Mouse (Mus musculus): Measurements from ENCODE around the gene Bicc1. TPM values are rescaled to one million over a fixed set of nuclear protein-coding genes. Genes with fewer than 3 reads are reported as not detected.

Gene Bicc1
- polyA plus RNA-seq, 2 experiments: 1.7 to 1.8 TPM

- Histone ChIP-seq H3K4me2 (ENCODE audit: low read depth) (no peak overlapping the region), H3K9me3 (ENCODE audit: control insufficient read depth, low read length) (no peaks in the 10 kb centered on the region), H3K9ac (replicated peaks) (no peak overlapping the region), H3K36me3 (replicated peaks; ENCODE audit: control insufficient read depth, insufficient read depth, low read depth) (no peaks in the 10 kb centered on the region), H3K27ac (no peak overlapping the region), H3K4me3 (ENCODE audit: insufficient read depth in 1 of 2, low read depth in 2 of 2, low read length in 2 of 2) (no peak overlapping the region), H3K4me1 (replicated peaks; ENCODE audit: control insufficient read depth in 2 of 2, insufficient read depth in 2 of 2, low read length in 1 of 2) (no peaks in the 10 kb centered on the region), H3K27me3 (ENCODE audit: control insufficient read depth, insufficient read depth, low read length) (no peaks in the 10 kb centered on the region)
- no peak for DNase-seq (ENCODE audit: low read depth in 3 of 3, low spot score in 3 of 3)
- 58% methylated on average over 6 of the region's 6 CpGs for WGBS (ENCODE audit: insufficient replicate concordance)
- TF ChIP-seq CTCF (IDR thresholded peaks at IDR 0.05; ENCODE audit: low read depth) (no peak), EP300 (IDR thresholded peaks at IDR 0.05; ENCODE audit: low read depth) (no peak)
- ATAC-seq (ENCODE audit: insufficient read depth): no peak
Measured at GRCm38 (mm10) chr10:70941623-70942022, 217.9 kb downstream of the Bicc1 start.

GRCm38 (mm10) chr10:70939751-70940150 lies 219.7 kb downstream of the Bicc1 start:
- TF ChIP-seq CTCF (IDR thresholded peaks at IDR 0.05; ENCODE audit: low read depth): no peak
- no peak for TF ChIP-seq EP300 (IDR thresholded peaks at IDR 0.05; ENCODE audit: low read depth)
- ATAC-seq (ENCODE audit: insufficient read depth): no peak
- no peak overlapping the region for H3K27ac ChIP-seq
- no peak overlapping the region for H3K4me3 ChIP-seq (ENCODE audit: insufficient read depth in 1 of 2, low read depth in 2 of 2, low read length in 2 of 2)
- H3K4me1 ChIP-seq (replicated peaks; ENCODE audit: control insufficient read depth in 2 of 2, insufficient read depth in 2 of 2, low read length in 1 of 2): no peaks in the 10 kb centered on the region
- no peak for DNase-seq (ENCODE audit: low read depth in 3 of 3, low spot score in 3 of 3)
- no peaks in the 10 kb centered on the region for H3K27me3 ChIP-seq (ENCODE audit: control insufficient read depth, insufficient read depth, low read length)
- H3K36me3 ChIP-seq (replicated peaks; ENCODE audit: control insufficient read depth, insufficient read depth, low read depth): no peaks in the 10 kb centered on the region
- H3K9ac ChIP-seq (replicated peaks): no peak overlapping the region
- 70% methylated on average over 12 of the region's 12 CpGs for WGBS (ENCODE audit: insufficient replicate concordance)
- no peak overlapping the region for H3K4me2 ChIP-seq (ENCODE audit: low read depth)
- H3K9me3 ChIP-seq (ENCODE audit: control insufficient read depth, low read length): no peaks in the 10 kb centered on the region

GRCm38 (mm10) chr10:70937450-70937849 lies 222.1 kb downstream of the Bicc1 start:
- DNase-seq (ENCODE audit: low read depth in 3 of 3, low spot score in 3 of 3) (no peak), ATAC-seq (ENCODE audit: insufficient read depth) (no peak)
- no peak for TF ChIP-seq EP300 (IDR thresholded peaks at IDR 0.05; ENCODE audit: low read depth)
- no peak for TF ChIP-seq CTCF (IDR thresholded peaks at IDR 0.05; ENCODE audit: low read depth)
- Histone ChIP-seq H3K9me3 (ENCODE audit: control insufficient read depth, low read length) (no peaks in the 10 kb centered on the region; the same call in 1 of the 2 replicates), H3K36me3 (replicated peaks; ENCODE audit: control insufficient read depth, insufficient read depth, low read depth) (no peaks in the 10 kb centered on the region), H3K4me2 (ENCODE audit: low read depth) (no peak overlapping the region), H3K4me1 (replicated peaks; ENCODE audit: control insufficient read depth in 2 of 2, insufficient read depth in 2 of 2, low read length in 1 of 2) (no peaks in the 10 kb centered on the region), H3K9ac (replicated peaks) (no peak overlapping the region), H3K4me3 (ENCODE audit: insufficient read depth in 1 of 2, low read depth in 2 of 2, low read length in 2 of 2) (no peak overlapping the region), H3K27me3 (ENCODE audit: control insufficient read depth, insufficient read depth, low read length) (no peaks in the 10 kb centered on the region), H3K27ac (no peak overlapping the region)
- 59% methylated on average over 6 of the region's 6 CpGs for WGBS (ENCODE audit: insufficient replicate concordance)

- Histone ChIP-seq H3K27me3 (ENCODE audit: control insufficient read depth, insufficient read depth, low read length) (no peaks in the 10 kb centered on the region), H3K9me3 (ENCODE audit: control insufficient read depth, low read length) (no peaks in the 10 kb centered on the region; the same call in 1 of the 2 replicates), H3K36me3 (replicated peaks; ENCODE audit: control insufficient read depth, insufficient read depth, low read depth) (no peaks in the 10 kb centered on the region), H3K27ac (no peak overlapping the region), H3K4me3 (ENCODE audit: insufficient read depth in 1 of 2, low read depth in 2 of 2, low read length in 2 of 2) (no peak overlapping the region), H3K4me1 (replicated peaks; ENCODE audit: control insufficient read depth in 2 of 2, insufficient read depth in 2 of 2, low read length in 1 of 2) (no peaks in the 10 kb centered on the region), H3K4me2 (ENCODE audit: low read depth) (no peak overlapping the region), H3K9ac (replicated peaks) (no peak overlapping the region)
- WGBS (ENCODE audit: insufficient replicate concordance): 55% methylated on average over 3 of the region's 3 CpGs
- ATAC-seq (ENCODE audit: insufficient read depth): no peak
- no peak for DNase-seq (ENCODE audit: low read depth in 3 of 3, low spot score in 3 of 3)
- no peak for TF ChIP-seq EP300 (IDR thresholded peaks at IDR 0.05; ENCODE audit: low read depth)
- TF ChIP-seq CTCF (IDR thresholded peaks at IDR 0.05; ENCODE audit: low read depth): no peak
Measured at GRCm38 (mm10) chr10:70936008-70936407, 223.5 kb downstream of the Bicc1 start.

GRCm38 (mm10) chr10:70926126-70926525 lies 233.4 kb downstream of the Bicc1 start:
- Histone ChIP-seq H3K27me3 (ENCODE audit: control insufficient read depth, insufficient read depth, low read length) (no peaks in the 10 kb centered on the region), H3K27ac (no peak overlapping the region), H3K9ac (replicated peaks) (no peak overlapping the region), H3K9me3 (ENCODE audit: control insufficient read depth, low read length) (no peaks in the 10 kb centered on the region; the same call in 1 of the 2 replicates), H3K4me1 (replicated peaks; ENCODE audit: control insufficient read depth in 2 of 2, insufficient read depth in 2 of 2, low read length in 1 of 2) (no peaks in the 10 kb centered on the region), H3K4me2 (ENCODE audit: low read depth) (no peak overlapping the region), H3K4me3 (ENCODE audit: insufficient read depth in 1 of 2, low read depth in 2 of 2, low read length in 2 of 2) (no peak overlapping the region), H3K36me3 (replicated peaks; ENCODE audit: control insufficient read depth, insufficient read depth, low read depth) (no peaks in the 10 kb centered on the region)
- 71% methylated on average over 4 of the region's 4 CpGs for WGBS (ENCODE audit: insufficient replicate concordance)
- ATAC-seq (ENCODE audit: insufficient read depth) (no peak), DNase-seq (ENCODE audit: low read depth in 3 of 3, low spot score in 3 of 3) (no peak)
- TF ChIP-seq EP300 (IDR thresholded peaks at IDR 0.05; ENCODE audit: low read depth) (no peak), CTCF (IDR thresholded peaks at IDR 0.05; ENCODE audit: low read depth) (no peak)
